Mouse (Mus musculus): Measurements from ENCODE around the gene Stip1. TPM values are rescaled to one million over a fixed set of nuclear protein-coding genes. Genes with fewer than 3 reads are reported as not detected.

Stip1 gene
- polyA plus RNA-seq, 1 experiment from 2014 or later, result 356 TPM

- Histone ChIP-seq H3K4me2 (0 out of 2 replicates have a peak overlapping the region, but pooled peaks have one; percentile 17), H3K27me3 (replicated peaks; ENCODE audit: control insufficient read depth, insufficient read depth, low read length) (no peaks in the 10 kb centered on the region), H3K9ac (ENCODE audit: low read depth, low read length) (0 out of 2 replicates have a peak overlapping the region, but pooled peaks have one; percentile 14), H3K4me1 (replicated peaks; ENCODE audit: control insufficient read depth, insufficient read depth, low read length) (peaks cover 53% of the 10 kb centered on the region), H3K9me3 (ENCODE audit: control insufficient read depth, low read length) (no peaks in the 10 kb centered on the region), H3K27ac (ENCODE audit: low read depth, low read length) (peak overlapping the region; percentile 45; the same call in 1 of the 2 replicates), H3K4me3 (ENCODE audit: low read depth, low read length) (no peak overlapping the region), H3K36me3 (ENCODE audit: control insufficient read depth, insufficient read depth, low read length) (peaks cover 1% of the 10 kb centered on the region; the same call in 1 of the 2 replicates)
- WGBS, result 47% methylated on average over 6 of the region's 6 CpGs
- no peak for DNase-seq (ENCODE audit: low spot score)
- no peak for ATAC-seq (replicated peaks; ENCODE audit: low FRiP score)
Observed at GRCm38 (mm10) chr19:6971644-6972043, 68.1 kb downstream of the Stip1 start.

Other genes with a start within 250 kb of the Stip1 start
- gene Rps6ka4, start 199.3 kb downstream of the Stip1 start, polyA plus RNA-seq (2014; fragmentation: Nextera tagmentation; extraction: Ambion mirVana), result 11.5 and 12.6 TPM in 2 replicates
- gene Ccdc88b, start 181.8 kb downstream of the Stip1 start, polyA plus RNA-seq (2014; fragmentation: Nextera tagmentation; extraction: Ambion mirVana), result 2.8 and 4.4 TPM in 2 replicates
- 167 and 169 TPM in 2 replicates for gene Trmt112, start 130.3 kb downstream of the Stip1 start, polyA plus RNA-seq (2014; fragmentation: Nextera tagmentation; extraction: Ambion mirVana)
- 106 and 117 TPM in 2 replicates for gene Prdx5, start 129.9 kb downstream of the Stip1 start, polyA plus RNA-seq (2014; fragmentation: Nextera tagmentation; extraction: Ambion mirVana)
- gene Esrra, start 118.2 kb downstream of the Stip1 start, polyA plus RNA-seq (2014; fragmentation: Nextera tagmentation; extraction: Ambion mirVana), result 4.1 and 5.9 TPM in 2 replicates
- 0.49 and 0.91 TPM in 2 replicates for gene Catsperz, start 114.6 kb downstream of the Stip1 start, polyA plus RNA-seq (2014; fragmentation: Nextera tagmentation; extraction: Ambion mirVana)
- gene Kcnk4, start 105.5 kb downstream of the Stip1 start, polyA plus RNA-seq (2014; fragmentation: Nextera tagmentation; extraction: Ambion mirVana), result 0.18 and 0.38 TPM in 2 replicates
- 51.9 and 54.7 TPM in 2 replicates for gene Bad, start 98.1 kb downstream of the Stip1 start, polyA plus RNA-seq (2014; fragmentation: Nextera tagmentation; extraction: Ambion mirVana)
- 18.2 and 18.9 TPM in 2 replicates for gene Gpr137, start 97.5 kb downstream of the Stip1 start, polyA plus RNA-seq (2014; fragmentation: Nextera tagmentation; extraction: Ambion mirVana)
- gene Ppp1r14b, start 65.0 kb downstream of the Stip1 start, polyA plus RNA-seq (2014; fragmentation: Nextera tagmentation; extraction: Ambion mirVana), result 189 and 221 TPM in 2 replicates
- gene Plcb3, start 63.5 kb downstream of the Stip1 start, polyA plus RNA-seq (2014; fragmentation: Nextera tagmentation; extraction: Ambion mirVana), result 20.6 and 23.4 TPM in 2 replicates
- 111 and 124 TPM in 2 replicates for gene Fkbp2, start 59.5 kb downstream of the Stip1 start, polyA plus RNA-seq (2014; fragmentation: Nextera tagmentation; extraction: Ambion mirVana)
- gene Vegfb, start 52.3 kb downstream of the Stip1 start, polyA plus RNA-seq (2014; fragmentation: Nextera tagmentation; extraction: Ambion mirVana), result 24.3 and 28.8 TPM in 2 replicates
- gene Dnajc4, start 47.4 kb downstream of the Stip1 start, polyA plus RNA-seq (2014; fragmentation: Nextera tagmentation; extraction: Ambion mirVana), result 14.0 and 14.7 TPM in 2 replicates
- gene Nudt22, start 43.9 kb downstream of the Stip1 start, polyA plus RNA-seq (2014; fragmentation: Nextera tagmentation; extraction: Ambion mirVana), result 15.9 and 16.9 TPM in 2 replicates
- 3.9 and 4.9 TPM in 2 replicates for gene Trpt1, start 43.8 kb downstream of the Stip1 start, polyA plus RNA-seq (2014; fragmentation: Nextera tagmentation; extraction: Ambion mirVana)
- gene Fermt3, start 20.5 kb downstream of the Stip1 start, polyA plus RNA-seq (2014; fragmentation: Nextera tagmentation; extraction: Ambion mirVana), result 155 and 170 TPM in 2 replicates
- 5.9 and 6.7 TPM in 2 replicates for gene Macrod1, start 16.8 kb upstream of the Stip1 start, polyA plus RNA-seq (2014; fragmentation: Nextera tagmentation; extraction: Ambion mirVana)
- 0.60 and 0.64 TPM in 2 replicates for gene Flrt1, start 65.8 kb upstream of the Stip1 start, polyA plus RNA-seq (2014; fragmentation: Nextera tagmentation; extraction: Ambion mirVana)
- gene Otub1, start 166.3 kb upstream of the Stip1 start, polyA plus RNA-seq (2014; fragmentation: Nextera tagmentation; extraction: Ambion mirVana), result 139 and 140 TPM in 2 replicates
- gene Cox8a, start 177.6 kb upstream of the Stip1 start, polyA plus RNA-seq (2014; fragmentation: Nextera tagmentation; extraction: Ambion mirVana), result 1,017 and 1,108 TPM in 2 replicates
- 70.7 and 76.0 TPM in 2 replicates for gene Naa40, start 201.2 kb upstream of the Stip1 start, polyA plus RNA-seq (2014; fragmentation: Nextera tagmentation; extraction: Ambion mirVana)
- 7.5 and 8.7 TPM in 2 replicates for gene Rcor2, start 227.4 kb upstream of the Stip1 start, polyA plus RNA-seq (2014; fragmentation: Nextera tagmentation; extraction: Ambion mirVana)